Mouse (Mus musculus): ENCODE data around the gene Thyn1. TPM values are rescaled to one million over a fixed set of nuclear protein-coding genes. Genes with fewer than 3 reads are reported as not detected.

The Thyn1 gene
- total RNA-seq, 2 experiments from 2014 or later: 85.2 to 87.8 TPM

GRCm38 (mm10) chr9:27029828-27030762 lies 30.6 kb downstream of the Thyn1 start, which contains the start of the genes Vps26b and Ncapd3:
Vps26b (minus strand) TSS chr9:27030065.
Ncapd3 (plus strand) TSS chr9:27030175.
- peak; percentile 94 to 95 for DNase-seq (ENCODE audit: low spot score in 2 of 2)

GRCm38 (mm10) chr9:27030763-27031100 lies 31.2 kb downstream of the Thyn1 start:
- no peak for DNase-seq (ENCODE audit: low spot score in 2 of 2)

GRCm38 (mm10) chr9:27043892-27044291 lies 44.4 kb downstream of the Thyn1 start:
- no peak for DNase-seq (ENCODE audit: low spot score in 2 of 2)

- DNase-seq (ENCODE audit: low spot score in 2 of 2): no peak
Measured at GRCm38 (mm10) chr9:27049492-27049891, 50.0 kb downstream of the Thyn1 start.

Other genes with a start within 250 kb of the Thyn1 start
- 1 to 10 TPM; 1.0 to 1.3 TPM for gene Glb1l2, start 193.2 kb upstream of the Thyn1 start, total RNA-seq (2021)
- not detected for gene Glb1l3, start 138.8 kb upstream of the Thyn1 start, total RNA-seq (2021)
- gene Gm1110, start 76.6 kb upstream of the Thyn1 start, total RNA-seq (2021): under 1 TPM; 0.20 to 0.23 TPM
- 10 to 100 TPM; 30.6 to 33.3 TPM for gene Acad8, start 144 bp upstream of the Thyn1 start, total RNA-seq (2021)
- 100 to 1,000 TPM; 120 to 122 TPM for gene Vps26b, start 30.4 kb downstream of the Thyn1 start, total RNA-seq (2021)
- gene Ncapd3, start 30.5 kb downstream of the Thyn1 start, total RNA-seq (2021): 10 to 100 TPM; 17.4 to 20.2 TPM
- gene Jam3, start 155.7 kb downstream of the Thyn1 start, total RNA-seq (2021): 10 to 100 TPM; 24.3 to 26.5 TPM

All from layer of hippocampus, postnatal 10 days (tissue).